Mouse (Mus musculus) left cerebral cortex, postnatal 4 days (tissue): ENCODE measurements at regions not wholly inside any gene's neighbourhood (a gene's known extent, or its start where the extent isn't known, plus 50 kb on each side); places are given as distances from the start of the nearest gene placed in this dataset.

Experiments used
- DNase-seq: peaks from one replicate; pipeline ENCODE4 v3.0.0-alpha.2; 2022
- intact Hi-C: fragments of 180-260 bp; cut with DNase I; formaldehyde crosslinking; loops from one replicate; pipeline ENCODE4 v1.15.1; 2025

DNA sequence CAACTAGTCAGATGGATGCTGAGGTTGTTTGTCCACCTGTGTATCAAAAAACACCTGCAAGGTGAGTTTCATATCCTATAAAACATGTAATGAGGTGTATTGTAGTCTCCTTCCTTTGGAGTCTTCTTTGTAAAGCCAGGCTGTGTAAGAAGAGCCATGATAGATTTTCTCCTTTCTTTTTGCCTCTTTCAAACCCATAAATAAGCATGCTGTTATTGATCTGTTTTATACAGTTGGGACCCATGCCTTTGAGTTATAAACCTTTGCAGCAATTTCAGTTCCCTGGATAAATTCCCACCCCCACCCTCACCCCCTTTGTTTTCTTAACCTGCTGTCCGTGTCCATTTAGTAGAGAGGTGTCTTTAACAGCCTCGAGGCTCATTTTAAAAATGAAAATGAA is 131.0 kb upstream of the Rgs17 start:
- DNase-seq: no peak
- intact Hi-C loops: no loop called here

DNA sequence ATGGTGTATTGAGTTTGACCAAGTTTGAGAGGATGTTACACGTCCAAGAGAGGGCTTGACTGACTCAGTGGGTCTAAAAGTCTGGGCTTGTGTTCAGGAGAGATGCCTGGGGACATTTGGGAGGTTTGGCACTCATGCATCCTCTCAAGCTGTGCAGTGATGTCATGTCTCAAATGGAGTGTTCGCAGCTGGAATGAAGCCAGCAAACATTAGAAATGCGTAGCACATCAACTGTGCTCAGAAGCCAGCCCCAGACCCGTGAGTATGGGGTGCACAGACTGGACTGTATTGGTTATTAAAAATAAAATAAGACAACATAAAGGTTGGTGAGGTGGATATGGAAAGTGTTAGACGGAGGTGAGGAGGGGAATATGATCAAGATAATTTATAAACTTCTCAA is 121.2 kb upstream of the Rgs17 start:
- no peak for DNase-seq
- intact Hi-C loops: no loop called here

DNA sequence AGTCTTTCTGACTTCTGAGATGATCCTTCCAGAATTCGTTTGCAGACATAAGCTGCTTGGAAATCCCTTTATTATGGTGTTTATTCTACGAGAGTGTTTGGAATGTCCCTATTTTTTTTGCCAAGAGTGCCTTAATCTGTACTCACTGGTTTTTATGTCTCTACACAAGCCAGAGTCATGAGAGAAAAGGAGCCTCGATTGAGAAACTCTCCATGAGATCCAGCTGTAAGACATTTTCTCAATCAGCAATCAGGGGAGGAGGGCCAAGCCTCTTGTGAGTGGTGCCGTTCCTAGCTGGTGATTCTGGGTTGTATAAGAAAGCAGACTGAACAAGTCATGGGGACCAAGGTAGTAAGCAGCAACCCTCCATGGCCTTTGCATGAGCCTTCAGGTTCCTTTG is 117.6 kb upstream of the Rgs17 start:
- DNase-seq: no peak
- intact Hi-C loops: loop anchor here (10.0 kb wide), 1 partner anchor 195 kb away; no protein-coding TSS in a partner anchor

DNA sequence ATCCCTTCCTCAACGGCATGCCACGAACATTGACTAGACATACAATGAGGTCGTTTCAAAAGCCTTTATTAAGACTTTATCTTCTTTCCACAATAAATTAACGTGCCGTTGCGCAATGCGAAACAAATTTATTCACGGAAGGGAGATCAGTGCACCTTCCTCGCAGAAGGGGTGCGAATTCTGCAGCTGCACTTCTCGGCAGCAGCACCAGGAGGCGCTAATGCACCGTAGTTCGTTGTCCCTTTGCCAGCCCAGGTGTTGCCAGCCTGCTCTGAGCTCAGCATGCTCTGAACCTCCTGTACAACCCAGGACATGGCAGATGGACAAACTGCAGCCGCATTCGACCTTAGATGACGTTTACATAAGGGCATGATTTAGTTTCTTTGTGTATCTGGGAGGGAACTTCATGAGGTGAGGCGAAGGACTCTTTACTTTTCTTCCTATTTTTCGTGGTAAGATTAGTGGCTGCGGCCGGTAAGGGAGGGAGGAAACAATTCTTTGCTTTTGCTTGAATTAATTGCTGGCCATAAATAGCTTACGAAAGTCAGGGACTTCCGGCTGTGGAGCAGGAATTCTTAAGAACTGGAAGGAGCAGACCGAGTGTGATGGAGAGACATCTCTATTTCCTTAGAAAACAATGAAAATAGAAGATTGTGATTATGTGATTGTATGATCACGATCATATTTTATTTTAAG is 113.7 kb upstream of the Rgs17 start:
- peak; percentile 74 for DNase-seq
- intact Hi-C loops: loop anchor here (10.0 kb wide), 1 partner anchor 191 kb away; no protein-coding TSS in a partner anchor

DNA sequence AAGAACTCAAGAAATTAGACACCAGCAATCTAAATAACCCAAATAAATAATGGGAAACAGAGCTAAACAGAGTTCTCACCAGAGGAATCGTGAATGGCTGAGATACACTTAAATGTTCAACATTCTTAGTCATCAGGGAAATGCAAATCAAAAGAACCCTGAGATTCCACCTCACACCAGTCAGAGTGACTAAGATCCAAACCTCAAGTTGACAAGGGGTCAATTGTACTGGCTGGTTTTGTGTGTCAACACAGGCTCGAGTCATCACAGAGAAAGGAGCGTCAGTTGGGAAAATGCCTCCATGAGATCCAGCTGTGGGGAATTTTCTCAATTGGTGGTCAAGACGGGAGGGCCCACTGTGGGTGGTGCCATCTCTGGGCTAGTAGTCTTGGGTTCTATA is 110.3 kb upstream of the Rgs17 start:
- DNase-seq: no peak
- intact Hi-C loops: loop anchor here (5.0 to 10.0 kb wide), 2 partner anchors 188 to 755 kb away; no protein-coding TSS in a partner anchor

DNA sequence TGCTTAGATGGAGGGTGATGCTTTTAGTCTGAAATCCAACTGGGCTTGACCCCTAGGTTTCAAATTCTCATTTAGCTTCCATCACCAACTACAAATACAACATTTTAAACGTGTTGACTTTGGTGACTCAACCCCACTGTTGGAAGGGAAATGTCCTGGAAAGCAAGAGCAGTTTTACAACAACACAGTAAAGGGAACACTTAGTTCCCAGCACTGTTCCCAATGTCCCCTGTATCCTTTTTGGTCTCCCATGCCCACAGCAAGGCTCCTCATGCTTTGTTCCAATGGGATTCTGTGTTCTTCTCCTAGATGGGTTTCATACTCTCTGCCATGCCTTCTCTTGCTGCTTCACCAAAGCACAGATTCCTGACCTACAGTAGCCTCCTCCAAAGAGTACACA is 105.4 kb upstream of the Rgs17 start:
- intact Hi-C loops: no loop called here
- DNase-seq: no peak

DNA sequence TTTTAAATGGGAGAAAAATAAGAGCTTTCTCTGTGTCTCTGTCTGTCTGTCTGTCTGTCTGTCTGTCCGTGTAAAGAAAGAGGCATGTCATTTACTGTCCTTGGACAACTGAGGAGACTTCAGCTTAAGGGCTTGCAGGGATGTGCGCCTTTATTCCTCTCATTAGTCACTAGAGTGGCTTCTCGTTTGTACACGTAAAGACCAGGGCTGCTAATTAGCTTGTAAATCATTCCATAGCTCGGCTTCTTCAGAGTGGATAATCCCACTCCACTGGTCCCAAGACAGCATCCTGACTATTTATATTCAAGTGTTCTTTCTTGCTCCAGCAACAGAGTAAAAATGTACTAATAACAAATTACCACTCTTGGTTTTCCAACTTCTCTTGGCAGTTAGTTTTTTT is 104.1 kb upstream of the Rgs17 start:
- DNase-seq: no peak
- intact Hi-C loops: no loop called here

DNA sequence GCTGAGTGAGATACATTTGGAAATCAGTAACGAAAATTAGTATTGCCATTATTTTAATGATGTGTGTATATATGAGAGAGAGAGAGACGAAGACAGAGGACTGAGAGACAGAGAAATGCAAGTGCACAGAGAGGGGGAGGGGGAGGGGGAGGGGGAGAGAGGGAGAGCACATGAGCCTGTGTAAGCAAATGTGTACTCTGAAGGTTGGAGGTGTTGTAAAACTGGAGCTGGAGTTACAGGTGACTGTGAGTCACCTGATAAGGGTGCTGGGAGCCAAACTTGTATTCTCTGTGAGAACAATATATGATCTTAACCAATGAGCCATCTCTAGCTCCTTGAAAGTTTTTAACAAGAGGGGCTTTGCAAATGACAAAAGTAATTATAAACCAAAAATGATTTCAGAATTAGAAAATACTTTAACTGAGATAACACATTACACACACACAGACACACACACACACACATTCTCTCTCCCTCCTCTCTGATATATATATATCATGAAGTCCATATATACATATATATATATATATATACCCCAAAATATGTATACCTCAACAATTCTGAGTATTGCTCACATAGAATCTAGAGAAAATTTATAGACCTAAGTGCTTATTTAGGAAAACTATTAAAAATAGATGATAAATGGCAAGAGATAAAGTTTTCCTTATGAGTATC is 100.5 kb upstream of the Rgs17 start:
- intact Hi-C loops: no loop called here
- no peak for DNase-seq

DNA sequence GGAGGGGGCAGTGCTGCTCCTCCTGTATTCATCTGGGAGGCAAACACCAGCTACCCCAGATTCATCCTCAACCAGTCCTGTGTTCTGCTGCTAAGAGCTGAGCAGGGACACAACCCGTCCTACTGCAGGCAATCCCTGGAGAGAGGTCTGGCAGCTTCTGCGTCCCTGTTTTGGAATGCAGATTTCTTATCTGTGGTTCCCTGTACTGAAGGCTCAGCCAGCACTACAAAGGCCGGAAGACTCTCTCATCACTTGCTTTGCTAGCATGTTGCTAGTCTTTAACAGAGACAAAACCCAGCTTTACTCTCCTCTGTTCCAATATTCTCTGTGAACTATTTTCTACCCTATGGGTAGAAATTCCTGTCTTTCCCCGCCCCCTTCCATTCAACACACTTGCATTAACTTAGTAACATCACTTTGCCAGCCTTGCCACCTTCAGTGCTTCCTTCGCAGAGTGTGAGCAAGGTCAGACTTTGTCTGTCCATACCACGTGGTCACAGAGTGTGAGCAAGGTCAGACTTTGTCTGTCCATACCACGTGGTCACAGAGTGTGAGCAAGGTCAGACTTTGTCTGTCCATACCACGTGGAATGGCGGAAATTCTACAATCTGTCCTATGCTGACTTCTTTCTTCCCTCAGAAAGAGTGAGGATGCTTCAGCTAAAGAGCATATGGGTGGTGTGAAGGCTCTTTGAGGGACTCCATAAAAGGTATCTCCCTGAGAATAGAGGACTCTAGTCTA is 98.9 kb upstream of the Rgs17 start:
- DNase-seq: no peak
- intact Hi-C loops: no loop called here

DNA sequence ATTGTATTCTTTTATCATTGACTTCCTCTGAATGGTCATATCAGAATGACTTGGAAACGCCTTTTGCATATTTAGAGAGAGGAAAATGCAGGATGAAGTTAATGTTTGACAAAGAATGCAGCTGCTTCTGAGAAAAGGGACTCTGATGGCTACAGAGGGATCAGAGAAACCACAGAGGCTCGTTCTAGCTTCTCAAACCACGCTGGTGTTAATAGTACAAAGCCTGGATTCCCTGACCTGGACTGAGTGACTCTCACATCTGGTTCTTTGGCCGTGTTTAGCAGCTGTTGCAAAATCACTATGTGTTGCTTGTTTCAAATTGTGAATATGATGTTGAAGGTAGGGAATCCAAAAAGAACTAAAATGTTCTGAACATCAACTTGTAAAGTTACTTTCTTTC is 91.5 kb upstream of the Rgs17 start:
- DNase-seq: no peak
- intact Hi-C loops: no loop called here

DNA sequence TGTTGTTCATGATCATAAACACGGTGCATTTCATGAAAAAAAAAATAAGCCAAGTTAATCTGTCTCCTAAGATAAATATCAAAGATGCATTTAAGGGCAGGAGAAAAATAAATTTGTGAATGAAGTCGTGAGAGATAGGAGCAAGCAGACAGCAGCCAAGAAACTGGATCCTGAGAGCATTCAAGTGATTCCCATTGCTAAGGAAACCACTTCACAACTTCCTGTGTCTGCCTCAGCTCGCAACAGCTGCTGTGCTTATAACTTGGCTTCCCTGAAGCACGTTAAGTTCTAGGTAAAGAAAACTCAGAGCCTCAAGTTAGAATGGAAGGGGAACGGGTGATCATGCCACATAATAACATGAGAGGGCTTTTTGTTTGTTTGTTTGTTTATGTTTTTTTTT is 89.3 kb upstream of the Rgs17 start:
- DNase-seq: no peak
- intact Hi-C loops: no loop called here

DNA sequence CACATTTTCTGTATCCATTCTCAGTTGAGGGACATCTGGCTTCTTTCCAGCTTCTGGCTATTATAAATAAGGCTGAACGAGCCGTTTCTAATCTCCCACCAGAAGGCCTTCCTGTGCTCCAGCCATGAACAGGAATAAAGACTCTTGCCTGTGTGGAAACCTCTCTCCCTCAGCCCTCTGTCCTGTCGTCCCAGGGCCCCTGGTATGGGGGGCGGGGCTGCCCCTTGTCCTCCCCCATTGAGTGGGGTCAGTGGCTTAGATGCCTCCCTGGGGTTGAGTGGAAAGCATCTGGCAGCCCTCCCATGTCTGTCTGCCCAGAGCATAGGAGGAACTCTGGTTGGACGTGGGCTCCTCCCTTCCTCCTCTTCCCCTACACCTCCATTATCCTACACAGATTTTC is 88.8 kb upstream of the Rgs17 start:
- intact Hi-C loops: no loop called here
- DNase-seq: no peak

DNA sequence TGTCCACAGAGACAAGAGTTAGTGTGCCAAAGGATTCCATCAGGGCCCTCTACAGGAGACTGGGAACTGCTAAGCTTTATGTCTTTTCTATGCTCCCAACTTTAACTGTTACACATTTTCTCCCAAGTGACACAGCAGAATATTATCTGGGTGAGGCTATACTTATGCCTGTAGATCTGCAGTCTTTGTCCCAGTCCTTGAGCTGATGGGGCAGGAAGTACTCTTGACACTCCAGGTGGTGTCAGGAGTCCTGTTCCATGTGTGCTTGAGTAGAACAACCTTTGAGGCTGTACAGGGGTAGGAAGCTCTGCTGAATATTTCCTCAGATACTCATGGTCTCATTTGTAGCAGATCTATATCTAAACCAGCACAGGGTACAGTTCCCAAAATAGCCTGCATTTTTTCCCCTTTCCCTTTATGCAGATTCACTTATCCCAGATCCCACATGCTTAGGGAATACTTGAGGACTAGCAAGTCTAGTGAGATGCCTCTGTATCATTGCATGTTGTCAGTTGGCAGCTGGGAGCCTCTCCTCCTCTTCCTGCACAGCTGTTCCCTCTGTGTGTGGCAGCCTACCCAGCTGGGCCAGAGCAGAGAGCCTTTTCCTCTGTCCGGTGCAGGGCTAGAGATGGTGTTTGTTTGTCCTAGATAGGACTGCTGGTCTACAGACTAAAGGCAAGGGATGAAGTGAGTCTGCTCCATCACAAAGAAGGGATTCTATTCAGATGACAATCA is 85.2 kb upstream of the Rgs17 start:
- intact Hi-C loops: no loop called here
- DNase-seq: no peak

DNA sequence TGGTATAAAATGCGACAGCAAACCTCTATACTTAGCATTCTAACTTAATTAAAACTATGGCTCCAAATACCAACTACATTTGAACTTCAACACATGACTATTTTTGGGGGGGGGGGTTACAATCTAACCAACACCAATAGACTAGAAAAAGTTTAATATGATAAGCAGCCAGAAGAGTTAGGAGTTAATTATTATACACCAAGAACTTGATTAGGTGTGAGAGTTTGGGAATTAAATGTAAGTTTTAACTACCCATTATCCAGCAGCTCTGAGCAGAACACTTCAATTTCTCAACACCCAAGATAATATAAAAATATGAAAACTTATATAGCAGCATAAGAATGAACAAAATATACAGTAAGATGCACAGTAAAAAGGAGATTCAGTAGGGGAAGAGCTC is 59.2 kb upstream of the Rgs17 start:
- no peak for DNase-seq
- intact Hi-C loops: no loop called here

DNA sequence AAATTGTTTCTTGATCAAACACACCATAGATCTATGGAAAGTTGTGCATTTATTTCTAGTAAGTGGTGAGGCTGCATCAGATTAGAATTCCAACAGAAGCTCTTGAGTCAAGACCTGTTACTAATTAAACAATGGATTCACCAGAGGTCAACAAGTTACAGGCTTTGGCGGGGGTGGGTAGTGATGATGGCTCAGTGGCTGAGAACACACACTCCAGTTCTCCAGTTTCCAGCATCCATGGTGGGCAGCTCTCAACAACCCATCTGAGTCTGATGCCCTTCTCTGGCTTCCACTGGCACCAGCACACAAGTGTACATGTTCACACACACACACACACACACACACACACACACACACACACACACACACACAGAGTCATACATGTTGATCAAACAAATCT is 56.3 kb upstream of the Rgs17 start:
- intact Hi-C loops: no loop called here
- no peak for DNase-seq
